Mouse (Mus musculus) heart, postnatal 0 days (tissue): ENCODE results near the gene Olfr979. TPM values are rescaled to one million over a fixed set of nuclear protein-coding genes. Genes with fewer than 3 reads are reported as not detected.

Experiments
- ATAC-seq: fragments of 200-750 bp; cut with Nextera tagmentation; 2 replicates; pipeline ENCODE4 v1.8.0; 2017; ENCODE audit warnings: low read depth, moderate number of reproducible peaks, moderate library complexity; ENCODE audit not compliant: insufficient read depth
- DNase-seq: peaks from one replicate; pipeline ENCODE4 v3.0.0-alpha.2; 2016; ENCODE audit warnings: low spot score
- H3K27ac ChIP-seq: fragments of 300-500 bp; sonication (generic); 2 replicates; pipeline ENCODE4 v1.5.1; 2014; ENCODE audit warnings: low read depth, mild to moderate bottlenecking
- H3K27me3 ChIP-seq: fragments of 300-500 bp; sonication (generic); 2 replicates; pipeline ENCODE4 v1.6.1; 2014; ENCODE audit warnings: low read length, mixed read lengths; ENCODE audit not compliant: control insufficient read depth, insufficient read depth
- H3K36me3 ChIP-seq: fragments of 300-500 bp; sonication (generic); replicated peaks from 2 replicates; pipeline ENCODE4 v1.6.1; 2014; ENCODE audit warnings: low read length, mixed read lengths; ENCODE audit not compliant: control insufficient read depth, insufficient read depth
- H3K4me1 ChIP-seq: fragments of 300-500 bp; sonication (generic); 2 replicates; pipeline ENCODE4 v1.6.1; 2014; ENCODE audit warnings: antibody characterized with exemption; ENCODE audit not compliant: control insufficient read depth, insufficient read depth
- H3K4me2 ChIP-seq: fragments of 300-500 bp; sonication (generic); 2 replicates; pipeline ENCODE4 v1.6.1; 2014; ENCODE audit warnings: low read depth, mild to moderate bottlenecking, low read length, moderate library complexity
- H3K4me3 ChIP-seq: fragments of 300-500 bp; sonication (generic); 2 replicates; pipeline ENCODE4 v1.5.1; 2014; ENCODE audit warnings: low read depth, low read length
- H3K9ac ChIP-seq: fragments of 300-500 bp; sonication (generic); replicated peaks from 2 replicates; pipeline ENCODE4 v1.6.1; 2014; ENCODE audit warnings: low read depth, low read length, mixed read lengths
- H3K9me3 ChIP-seq: fragments of 300-500 bp; sonication (generic); replicated peaks from 2 replicates; pipeline ENCODE4 v1.6.1; 2016; ENCODE audit warnings: low read length; ENCODE audit not compliant: control insufficient read depth
- CTCF ChIP-seq: IDR thresholded peaks from 2 replicates; pipeline ENCODE4 v1.5.1; 2016; ENCODE audit warnings: antibody characterized with exemption, control low read depth, low read depth
- EP300 ChIP-seq: IDR thresholded peaks from 2 replicates; pipeline ENCODE4 v1.6.1; 2016; ENCODE audit warnings: antibody characterized with exemption, low read depth
- WGBS: fragments of 180-500 bp; shearing (Covaris S2); extraction: QIAGEN DNeasy Blood & Tissue Kit; methylation state at CpG from one replicate; pipeline ENCODE4 v1.1.7; 2014; 5-methylcytosine and 5-hydroxymethylcytosine counted together
- polyA plus RNA-seq: library from polyadenylated mRNA; unstranded; fragments of >200 nt; fragmentation: Nextera tagmentation; extraction: Ambion mirVana; gene quantifications from 2 replicates; pipeline ENCODE4 v1.2.1, GENCODE M21; 2015
- total RNA-seq: library from RNA; depleted of rRNA; stranded (reverse); fragments of >200 nt; gene quantifications from 2 replicates; pipeline ENCODE4 v1.2.3, GENCODE M21; 2014; ENCODE audit warnings: low replicate concordance; rRNA removed

Olfr979 gene
- total and polyA plus RNA-seq, 2 experiments from 2014 or later, result not detected

DNA sequence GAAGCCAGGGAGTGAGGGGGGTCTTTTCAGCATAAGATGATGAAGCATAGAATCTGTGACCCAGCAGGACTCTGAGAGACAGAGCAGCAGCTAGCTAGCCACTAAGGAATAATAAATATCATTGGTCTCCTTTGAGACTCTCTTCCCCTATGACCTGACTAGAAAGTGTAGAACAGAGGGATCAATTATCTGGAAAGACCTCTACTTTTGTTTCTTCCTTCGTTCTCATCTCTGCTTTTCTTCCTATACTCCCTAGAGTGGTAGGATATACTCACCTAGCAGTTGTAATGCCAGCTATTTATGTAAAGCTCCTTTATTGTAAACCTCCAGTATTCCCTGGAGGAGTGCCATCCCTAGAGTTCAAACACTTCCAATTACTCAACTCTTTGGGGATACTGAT, 51.3 kb downstream of the Olfr979 start, which contains the start of gene Olfr975:
Gene Olfr975 (minus strand): TSS at position 101 of the 400 bp plus-strand sequence.
- TF ChIP-seq CTCF (no peak), EP300 (no peak)
- no peak within 1 kb of the TSS for H3K27ac ChIP-seq
- no peaks in the 10 kb centered on the region for H3K27me3 ChIP-seq
- ATAC-seq, result no peak
- no peaks in the 10 kb centered on the region for H3K4me1 ChIP-seq
- no peak within 1 kb of the TSS for H3K9ac ChIP-seq
- no peaks in the 10 kb centered on the region for H3K9me3 ChIP-seq
- DNase-seq, result no peak
- H3K36me3 ChIP-seq, result no peaks in the 10 kb centered on the region
- H3K4me3 ChIP-seq, result no peak within 1 kb of the TSS
- WGBS, result 44% methylated on average over 1 of the region's 1 CpGs
- H3K4me2 ChIP-seq, result no peak within 1 kb of the TSS

Other genes with a start within 250 kb of the Olfr979 start
- not detected in 2 replicates for gene Olfr968, start 220.2 kb downstream of the Olfr979 start, total RNA-seq
- gene Olfr968, start 220.2 kb downstream of the Olfr979 start, polyA plus RNA-seq, result not detected in 2 replicates
- gene Olfr969, start 212.5 kb downstream of the Olfr979 start, total RNA-seq, result not detected in 2 replicates
- not detected in 2 replicates for gene Olfr969, start 212.5 kb downstream of the Olfr979 start, polyA plus RNA-seq
- gene Olfr970, start 194.6 kb downstream of the Olfr979 start, total RNA-seq, result not detected in 2 replicates
- gene Olfr970, start 194.6 kb downstream of the Olfr979 start, polyA plus RNA-seq, result not detected in 2 replicates
- gene Olfr971, start 166.6 kb downstream of the Olfr979 start, total RNA-seq, result not detected in 2 replicates
- gene Olfr971, start 166.6 kb downstream of the Olfr979 start, polyA plus RNA-seq, result not detected in 2 replicates
- gene Olfr972, start 137.0 kb downstream of the Olfr979 start, total RNA-seq, result not detected in 2 replicates
- not detected in 2 replicates for gene Olfr972, start 137.0 kb downstream of the Olfr979 start, polyA plus RNA-seq
- not detected in 2 replicates for gene Olfr229, start 96.1 kb downstream of the Olfr979 start, total RNA-seq
- gene Olfr229, start 96.1 kb downstream of the Olfr979 start, polyA plus RNA-seq, result not detected in 2 replicates
- not detected in 2 replicates for gene Olfr974, start 66.0 kb downstream of the Olfr979 start, total RNA-seq
- not detected in 2 replicates for gene Olfr974, start 66.0 kb downstream of the Olfr979 start, polyA plus RNA-seq
- gene Olfr975, start 51.4 kb downstream of the Olfr979 start, total RNA-seq, result not detected in 2 replicates
- not detected in 2 replicates for gene Olfr975, start 51.4 kb downstream of the Olfr979 start, polyA plus RNA-seq
- not detected in 2 replicates for gene Olfr976, start 42.3 kb downstream of the Olfr979 start, total RNA-seq
- gene Olfr976, start 42.3 kb downstream of the Olfr979 start, polyA plus RNA-seq, result not detected in 2 replicates
- not detected in 2 replicates for gene Olfr978, start 11.4 kb downstream of the Olfr979 start, total RNA-seq
- not detected in 2 replicates for gene Olfr978, start 11.4 kb downstream of the Olfr979 start, polyA plus RNA-seq
- not detected in 2 replicates for gene Olfr980, start 6.1 kb upstream of the Olfr979 start, total RNA-seq
- gene Olfr980, start 6.1 kb upstream of the Olfr979 start, polyA plus RNA-seq, result not detected in 2 replicates
- not detected in 2 replicates for gene Olfr981, start 18.0 kb upstream of the Olfr979 start, total RNA-seq
- not detected in 2 replicates for gene Olfr981, start 18.0 kb upstream of the Olfr979 start, polyA plus RNA-seq
- gene Olfr982, start 70.4 kb upstream of the Olfr979 start, total RNA-seq, result not detected in 2 replicates
- gene Olfr982, start 70.4 kb upstream of the Olfr979 start, polyA plus RNA-seq, result not detected in 2 replicates
- gene Olfr983, start 90.1 kb upstream of the Olfr979 start, total RNA-seq, result not detected in 2 replicates
- not detected in 2 replicates for gene Olfr983, start 90.1 kb upstream of the Olfr979 start, polyA plus RNA-seq
- not detected in 2 replicates for gene Olfr984, start 110.7 kb upstream of the Olfr979 start, total RNA-seq
- not detected in 2 replicates for gene Olfr984, start 110.7 kb upstream of the Olfr979 start, polyA plus RNA-seq
- gene Olfr985, start 126.7 kb upstream of the Olfr979 start, total RNA-seq, result not detected in 2 replicates
- gene Olfr985, start 126.7 kb upstream of the Olfr979 start, polyA plus RNA-seq, result not detected in 2 replicates
- not detected in 2 replicates for gene Tmem225, start 144.7 kb upstream of the Olfr979 start, total RNA-seq
- gene Tmem225, start 144.7 kb upstream of the Olfr979 start, polyA plus RNA-seq, result not detected in 2 replicates
- gene Olfr986, start 177.5 kb upstream of the Olfr979 start, total RNA-seq, result not detected in 2 replicates
- not detected in 2 replicates for gene Olfr986, start 177.5 kb upstream of the Olfr979 start, polyA plus RNA-seq
- 1.5 TPM in 2 replicates for gene Zfp202, start 188.9 kb upstream of the Olfr979 start, total RNA-seq
- gene Zfp202, start 188.9 kb upstream of the Olfr979 start, polyA plus RNA-seq, result 2.1 and 2.4 TPM in 2 replicates